Mouse (Mus musculus) heart, postnatal 0 days (tissue): ENCODE measurements around the gene Dennd5a.

Experiments
- CTCF ChIP-seq: IDR thresholded peaks from 2 replicates; pipeline ENCODE4 v1.5.1; 2016; ENCODE audit warnings: antibody characterized with exemption, control low read depth, low read depth
- EP300 ChIP-seq: IDR thresholded peaks from 2 replicates; pipeline ENCODE4 v1.6.1; 2016; ENCODE audit warnings: antibody characterized with exemption, low read depth

GRCm38 (mm10) chr7:109928365-109928764, 31.9 kb downstream of the Dennd5a start:
- TF ChIP-seq CTCF = no peak
- no peak for TF ChIP-seq EP300
